Mouse (Mus musculus) kidney, adult 18-20 months (tissue): ENCODE data around the gene Dtymk.
"Not testable (repeated sequence)": the region's sequence is repeated elsewhere in the genome, so short reads cannot be mapped to it uniquely, and the experiment has no call there.

ENCODE experiments used
- DNase-seq: peaks from one replicate; pipeline ENCODE4 v3.0.0; 2021

Gene Dtymk

DNA sequence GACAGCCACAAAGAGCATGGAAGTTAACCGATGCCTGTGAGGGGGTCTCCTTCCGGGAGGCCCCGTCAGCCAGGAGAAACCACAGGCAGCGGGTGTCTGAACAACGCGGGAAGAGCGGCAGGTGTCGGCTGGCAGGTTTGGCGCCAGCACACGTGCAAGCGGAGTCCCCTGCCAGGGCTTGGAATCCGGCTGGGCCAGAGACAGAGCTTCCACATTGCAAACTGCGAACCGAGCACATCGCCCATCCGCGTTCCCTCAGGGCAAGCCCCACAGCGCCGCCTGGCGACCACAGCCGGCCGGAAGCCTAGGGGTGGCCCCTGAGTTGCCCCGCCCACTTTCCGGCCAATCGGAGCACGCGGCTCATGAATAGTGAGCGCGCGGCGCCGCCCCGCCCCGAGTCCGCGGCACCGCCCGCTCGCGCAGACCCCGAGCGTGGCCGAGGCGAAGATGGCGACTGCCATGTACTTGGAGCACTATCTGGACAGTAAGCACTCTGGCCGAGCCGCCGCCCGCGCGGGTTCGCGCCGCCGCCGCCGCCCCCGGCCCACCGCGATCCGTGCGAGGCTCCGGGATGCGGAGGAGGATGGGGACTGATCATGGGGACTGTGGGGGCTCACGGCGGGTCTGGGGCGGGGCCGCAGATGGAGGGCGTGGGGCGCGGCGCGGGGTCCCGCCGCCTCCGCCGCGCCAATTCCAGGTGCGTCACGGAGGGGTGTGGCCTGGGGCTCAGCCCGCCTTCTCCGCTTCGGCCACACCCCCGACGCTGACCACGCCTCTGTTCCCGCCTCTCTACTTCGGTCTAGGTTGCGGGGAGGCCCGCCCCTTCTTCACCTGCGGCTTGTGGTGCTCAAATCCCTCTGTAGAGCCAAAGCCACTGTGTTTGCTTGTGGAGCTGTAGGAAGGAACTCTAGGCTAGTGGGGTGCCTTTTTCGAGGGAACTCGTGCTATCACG lies 2.1 kb upstream of the Dtymk start, which contains the start of gene Ing5:
TSS of gene Ing5 (plus strand) at position 410 of the 952 bp plus-strand sequence.
- peak; percentile 100 for DNase-seq

- DNase-seq: no peak
Observed at GRCm38 (mm10) chr1:93802771-93803170, 1.0 kb upstream of the Dtymk start.

DNA sequence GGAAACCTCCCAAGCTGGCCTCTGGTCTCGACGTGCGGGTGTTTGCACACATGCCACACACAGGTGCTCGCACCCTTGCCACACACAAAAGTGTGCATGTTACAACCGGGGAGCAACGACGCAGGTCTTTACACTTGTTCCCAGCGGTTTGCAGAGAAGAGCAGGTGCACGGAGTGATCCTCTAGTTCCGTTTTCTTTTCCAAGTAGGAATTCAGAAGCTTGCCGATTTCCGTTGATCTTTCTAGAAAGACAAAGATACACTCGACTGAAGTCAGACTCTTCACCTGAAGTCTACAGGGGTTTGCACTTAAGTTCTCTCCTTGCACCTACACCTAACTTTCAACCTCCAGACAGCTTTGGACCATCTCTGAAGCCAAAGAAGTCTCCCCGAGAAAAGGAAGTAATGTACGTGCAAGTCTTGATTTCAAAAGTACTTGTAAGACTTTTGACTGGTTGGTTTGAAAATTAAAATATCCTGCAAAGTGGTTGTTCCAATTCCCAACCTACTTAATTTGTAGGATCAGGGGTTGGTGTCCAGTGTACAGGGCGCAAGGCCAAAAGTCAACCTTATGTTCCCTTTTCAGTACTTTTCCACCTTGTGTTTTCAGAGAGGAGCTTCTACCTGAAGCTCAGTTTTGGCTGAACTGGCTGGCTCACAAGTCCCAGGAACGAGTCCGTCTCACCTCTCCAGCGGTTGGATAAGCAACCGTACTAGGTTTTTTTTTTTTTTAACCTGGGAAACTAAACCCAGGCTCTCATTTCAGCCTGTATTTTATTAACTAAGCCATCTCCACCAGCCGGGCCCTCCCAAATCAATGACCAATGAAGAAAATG lies 847 bp downstream of the Dtymk start:
- DNase-seq: no peak

DNA sequence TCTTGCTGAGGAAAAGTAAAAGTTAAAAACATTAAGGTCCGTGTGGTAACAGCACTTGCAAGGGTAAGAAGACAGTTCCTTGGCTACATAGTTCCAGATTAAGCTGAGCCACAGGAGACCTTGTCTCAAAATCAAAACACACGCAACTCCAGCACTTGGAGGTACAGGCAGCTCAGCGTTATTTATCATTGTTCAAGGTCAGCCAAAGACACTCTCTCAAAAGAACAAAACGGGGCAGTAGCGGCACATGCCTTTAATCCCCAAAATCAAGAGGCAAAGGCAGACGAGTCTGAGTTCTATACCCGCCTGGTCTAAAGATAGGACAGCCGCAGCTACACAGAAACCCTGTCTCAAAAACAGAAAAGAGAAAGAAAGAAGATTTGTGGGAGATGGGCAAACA lies 5.8 kb downstream of the Dtymk start:
- DNase-seq: no peak

- DNase-seq: no peak
Observed at GRCm38 (mm10) chr1:93794526-93794925, 7.2 kb downstream of the Dtymk start.

DNA sequence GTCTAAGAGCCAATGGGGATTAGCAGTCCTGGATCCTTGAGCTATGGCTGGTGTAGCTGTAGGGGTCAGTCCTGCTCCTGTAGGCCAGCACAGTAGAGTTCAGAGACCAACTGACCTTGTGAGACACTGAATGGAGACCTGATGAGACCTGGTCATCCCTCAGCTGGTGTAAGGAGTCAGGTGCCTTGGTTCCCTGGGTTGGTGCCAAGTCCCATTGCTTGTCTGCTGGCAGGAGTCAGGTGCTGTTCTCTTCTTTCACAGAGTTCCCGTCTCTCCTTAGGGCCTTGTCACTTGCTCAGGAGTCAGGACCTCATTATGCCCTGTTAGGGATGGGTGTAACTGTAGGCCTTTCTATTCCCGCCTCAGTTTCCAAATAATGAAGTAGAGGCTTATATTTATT lies 14.8 kb downstream of the Dtymk start:
- DNase-seq: no peak

GRCm38 (mm10) chr1:93776686-93777085 lies 25.0 kb downstream of the Dtymk start:
- DNase-seq: no peak

- DNase-seq: no peak
Observed at GRCm38 (mm10) chr1:93769901-93770300, 31.8 kb downstream of the Dtymk start.

- DNase-seq: no peak
Observed at GRCm38 (mm10) chr1:93767600-93767999, 34.1 kb downstream of the Dtymk start.

DNA sequence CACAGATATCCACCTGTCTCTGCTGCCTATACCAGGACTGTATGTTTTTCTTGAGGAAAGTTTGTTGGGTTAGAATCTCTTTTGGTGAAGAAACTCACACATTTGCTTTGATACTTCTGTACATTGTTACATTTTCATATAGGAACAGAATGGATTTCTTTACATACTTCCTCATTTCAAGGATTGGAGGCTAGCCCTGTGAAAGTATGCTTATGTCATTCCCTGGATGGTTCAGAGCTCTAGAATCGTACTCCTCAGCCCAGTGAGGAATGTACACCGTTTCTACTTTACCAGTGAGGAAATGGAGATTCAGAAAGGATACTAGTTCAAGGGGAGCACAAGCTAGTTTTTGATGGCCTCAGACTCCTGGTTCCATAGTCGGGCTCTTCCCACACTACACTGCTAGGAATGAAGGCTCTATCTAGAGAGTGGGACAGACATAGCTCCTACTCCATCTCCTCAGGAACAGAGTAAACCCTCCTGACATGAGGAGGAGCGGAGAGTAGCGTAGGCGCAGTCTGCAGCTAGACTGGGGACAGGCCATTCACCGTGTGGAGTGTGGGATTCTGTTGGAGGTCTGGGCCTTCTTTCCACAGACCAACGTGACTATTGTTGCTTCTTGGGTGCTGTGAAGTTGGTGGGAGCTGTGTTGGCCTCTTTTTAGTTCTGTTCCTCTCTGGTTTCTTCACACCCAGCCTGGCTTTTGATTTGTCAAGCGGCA lies 36.7 kb downstream of the Dtymk start:
- DNase-seq: no peak

DNA sequence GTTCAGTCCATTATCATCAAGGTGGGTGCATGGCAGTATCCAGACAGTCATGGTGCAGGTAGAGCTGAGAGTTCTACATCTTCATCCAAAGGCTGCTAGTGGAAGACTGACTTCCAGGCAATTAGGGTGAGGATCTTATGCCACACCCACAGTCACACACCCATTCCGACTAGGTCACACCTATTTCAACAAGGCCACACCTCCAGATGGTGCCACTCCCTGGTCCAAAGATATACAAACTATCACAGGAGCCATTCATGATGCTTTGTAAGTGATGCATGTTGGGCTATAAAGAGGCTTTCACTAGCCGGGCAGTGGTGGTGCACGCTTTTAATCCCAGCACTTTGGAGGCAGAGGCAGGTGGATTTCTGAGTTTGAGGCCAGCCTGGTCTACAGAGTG lies 38.2 kb downstream of the Dtymk start:
- not testable (repeated sequence) for DNase-seq

DNA sequence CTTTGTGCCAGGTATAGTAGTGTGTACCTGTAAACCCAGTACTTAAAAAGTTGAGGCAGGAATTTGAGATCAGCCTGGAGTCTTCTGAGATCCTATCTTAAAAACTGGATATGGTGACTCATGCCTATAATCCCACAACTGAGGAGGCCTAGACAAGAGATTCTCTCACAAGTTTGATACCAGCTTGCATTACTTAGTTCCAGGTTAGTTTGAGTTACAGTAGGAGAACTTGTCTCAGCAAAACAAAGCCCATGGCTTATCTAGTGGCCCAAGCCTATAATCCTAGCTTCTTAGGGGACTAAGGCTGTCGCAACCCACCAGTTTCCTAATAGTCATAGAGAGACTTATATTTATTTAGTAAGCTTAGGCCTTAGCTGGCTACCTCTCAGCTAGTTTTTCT lies 41.7 kb downstream of the Dtymk start:
- no peak for DNase-seq

- DNase-seq: no peak
Observed at GRCm38 (mm10) chr1:93756154-93756553, 45.6 kb downstream of the Dtymk start.

- no peak for DNase-seq
Observed at GRCm38 (mm10) chr1:93755618-93756017, 46.1 kb downstream of the Dtymk start.

- no peak for DNase-seq
Observed at GRCm38 (mm10) chr1:93755291-93755610, 46.5 kb downstream of the Dtymk start.

GRCm38 (mm10) chr1:93754573-93755290 lies 47.0 kb downstream of the Dtymk start, which contains the start of gene Thap4:
Gene Thap4, minus strand, starts transcription at chr1:93754864.
- peak; percentile 94 for DNase-seq

GRCm38 (mm10) chr1:93753911-93754572 lies 47.7 kb downstream of the Dtymk start:
- peak; percentile 58 for DNase-seq

- no peak for DNase-seq
Observed at GRCm38 (mm10) chr1:93751290-93751689, 50.4 kb downstream of the Dtymk start, which contains the start of gene Atg4b. Gene Atg4b, plus strand, starts transcription at chr1:93751500.

DNA sequence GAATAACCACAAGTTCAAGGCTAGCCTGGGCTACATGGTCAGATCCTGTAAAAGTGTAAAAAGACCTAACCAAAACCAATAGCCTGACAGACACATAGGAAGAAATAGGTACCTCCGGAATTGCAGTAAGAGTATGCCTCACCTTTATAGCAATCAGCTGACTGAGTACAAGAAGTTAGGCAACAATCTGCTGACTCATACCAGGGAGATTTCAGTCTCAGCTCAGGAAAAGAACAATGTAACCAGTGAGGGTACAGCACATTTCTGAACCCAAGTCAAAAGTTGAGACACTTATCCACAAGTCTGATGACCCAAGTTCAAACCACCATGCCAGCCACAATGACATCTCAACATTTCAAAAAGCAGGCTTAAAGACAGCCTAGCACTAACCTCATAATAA lies 53.2 kb downstream of the Dtymk start:
- DNase-seq: no peak

DNA sequence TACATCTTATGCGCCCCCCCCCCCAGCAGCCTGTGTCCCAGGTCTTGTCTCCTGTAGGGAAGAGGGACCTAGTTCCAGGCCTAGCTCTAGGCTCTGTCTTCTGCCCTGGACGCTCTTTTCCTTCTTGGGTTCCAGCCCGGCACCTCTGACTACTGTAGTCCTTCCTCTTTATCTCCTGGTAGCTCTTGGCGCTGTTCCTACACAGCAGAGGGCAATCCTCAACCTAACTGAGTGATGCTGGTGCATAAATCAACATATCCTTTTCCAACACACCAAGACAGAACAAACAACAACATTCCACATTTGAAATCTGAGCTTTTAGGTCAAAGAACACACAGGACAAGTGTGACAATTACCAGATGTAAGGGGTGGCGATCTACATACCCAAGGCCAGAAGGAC lies 55.6 kb downstream of the Dtymk start:
- no peak for DNase-seq

DNA sequence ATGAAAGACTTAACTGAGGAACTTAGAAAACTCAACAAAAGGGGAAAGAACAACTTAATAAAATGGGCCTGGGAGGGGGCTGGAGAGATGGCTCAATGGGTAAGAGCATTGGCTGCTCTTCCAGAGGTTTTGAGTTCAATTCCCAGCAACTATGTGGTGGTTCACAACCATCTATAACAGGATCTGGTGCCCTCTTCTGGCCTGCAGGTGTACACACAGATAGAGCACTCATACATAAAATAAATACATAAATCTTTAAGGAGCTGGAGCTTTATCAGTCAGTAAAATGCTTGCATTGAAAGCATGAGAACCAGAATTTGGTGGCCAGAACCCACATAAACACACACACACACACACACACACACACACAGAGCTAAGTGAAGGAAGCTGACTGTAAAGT lies 58.8 kb downstream of the Dtymk start:
- DNase-seq: no peak
